Mouse (Mus musculus): ENCODE measurements around the gene Sema5b.

Sema5b gene

DNA sequence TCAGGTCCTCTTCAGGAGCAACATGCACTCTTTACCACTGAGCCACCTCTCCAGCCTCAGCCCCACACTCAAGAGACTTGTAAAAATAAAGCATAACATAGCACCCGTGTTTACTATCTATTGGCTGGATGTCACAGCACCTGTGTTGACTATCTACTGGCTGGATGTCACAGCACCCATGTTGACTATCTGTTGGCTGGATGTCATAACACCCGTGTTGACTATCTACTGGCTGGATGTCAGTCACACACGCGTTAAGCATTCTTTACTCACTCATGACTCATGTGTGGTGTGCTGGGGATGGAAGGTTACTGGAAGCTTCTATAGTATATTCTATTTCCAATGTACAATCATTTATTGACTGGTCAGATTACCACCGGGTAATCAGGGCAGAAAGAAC, 166.1 kb downstream of the Sema5b start:
- no peak for DNase-seq (ENCODE audit: low read depth)

DNA sequence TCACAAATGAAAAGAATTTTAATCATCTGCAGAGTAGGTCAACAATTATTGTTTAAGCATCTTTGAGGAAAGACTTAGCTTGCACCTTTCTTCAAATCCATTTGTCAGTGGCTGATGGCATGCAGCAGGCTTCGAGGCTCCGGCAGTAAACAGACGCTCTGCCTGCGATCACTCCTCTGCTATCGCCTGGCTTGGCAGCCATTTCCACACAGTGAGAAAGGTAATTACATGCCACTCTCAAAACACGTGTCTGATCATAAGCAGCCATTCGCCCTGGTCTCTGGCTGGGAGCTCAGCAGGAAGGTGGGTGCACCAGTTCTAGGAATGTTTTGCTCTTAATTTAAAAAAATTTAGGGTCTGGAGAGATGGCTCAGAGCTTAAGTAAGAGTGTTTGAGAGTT, 170.1 kb downstream of the Sema5b start:
- no peak for DNase-seq (ENCODE audit: low read depth)

DNA sequence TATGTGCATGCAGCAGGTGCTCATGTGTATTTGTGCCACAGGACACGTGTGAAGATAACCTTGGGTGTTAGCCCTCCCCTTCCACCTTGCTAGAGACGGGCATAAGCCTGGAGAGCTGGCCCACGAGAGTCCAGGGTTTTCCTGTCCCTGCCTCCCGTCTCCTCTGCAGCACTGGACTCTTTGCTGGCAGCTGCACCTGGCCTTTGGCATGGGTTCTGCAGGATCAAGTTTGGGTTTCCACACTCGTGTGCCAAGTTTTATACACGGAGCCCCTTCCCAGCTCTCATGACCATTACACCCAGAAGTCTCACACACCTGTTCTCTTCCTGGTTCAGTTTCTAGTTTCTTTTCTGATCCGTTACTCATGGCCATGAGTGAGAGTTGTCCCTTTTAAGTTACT, 172.7 kb downstream of the Sema5b start:
- no peak for DNase-seq (ENCODE audit: low read depth)

Data from naive thymus-derived CD4-positive, alpha-beta T cell, adult 2 months (primary cell).